Mouse (Mus musculus) skeletal muscle tissue, postnatal 0 days (tissue): ENCODE results near the gene Bmt2. TPM values are rescaled to one million over a fixed set of nuclear protein-coding genes. Genes with fewer than 3 reads are reported as not detected.

Source experiments
- polyA plus RNA-seq: library from polyadenylated mRNA; unstranded; fragments of >200 nt; fragmentation: Nextera tagmentation; extraction: Ambion mirVana; gene quantifications from 2 replicates; pipeline ENCODE4 v1.2.1, GENCODE M21; 2015

Bmt2 gene
- polyA plus RNA-seq: 6.0 and 7.4 TPM in 2 replicates

DNA sequence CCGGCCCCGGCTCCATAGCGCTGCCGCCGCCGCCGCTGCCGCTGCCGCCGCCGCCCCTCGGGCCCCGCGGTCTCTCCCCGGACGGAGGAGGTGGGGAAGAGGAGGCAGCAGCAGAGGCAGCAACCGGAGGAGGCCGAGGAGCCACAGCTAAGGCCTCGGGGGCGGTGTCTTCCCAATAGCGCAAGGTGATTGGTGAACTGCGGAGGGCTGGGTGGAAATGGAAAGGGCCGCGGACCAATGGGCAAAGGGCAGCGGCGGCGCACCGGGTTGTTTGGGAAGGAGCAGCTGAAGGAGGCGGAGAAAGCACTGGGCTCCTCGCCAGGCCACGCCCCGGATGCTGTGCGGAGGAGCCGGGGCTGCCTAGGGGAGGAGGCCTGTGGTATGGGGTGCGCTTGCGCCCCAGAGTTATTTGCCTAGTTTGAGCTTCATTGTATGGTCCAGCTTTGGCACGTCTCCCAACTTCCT lies at the start of gene Bmt2:
Gene Bmt2, minus strand, starts transcription at position 149 of the 465 bp plus-strand sequence.

DNA sequence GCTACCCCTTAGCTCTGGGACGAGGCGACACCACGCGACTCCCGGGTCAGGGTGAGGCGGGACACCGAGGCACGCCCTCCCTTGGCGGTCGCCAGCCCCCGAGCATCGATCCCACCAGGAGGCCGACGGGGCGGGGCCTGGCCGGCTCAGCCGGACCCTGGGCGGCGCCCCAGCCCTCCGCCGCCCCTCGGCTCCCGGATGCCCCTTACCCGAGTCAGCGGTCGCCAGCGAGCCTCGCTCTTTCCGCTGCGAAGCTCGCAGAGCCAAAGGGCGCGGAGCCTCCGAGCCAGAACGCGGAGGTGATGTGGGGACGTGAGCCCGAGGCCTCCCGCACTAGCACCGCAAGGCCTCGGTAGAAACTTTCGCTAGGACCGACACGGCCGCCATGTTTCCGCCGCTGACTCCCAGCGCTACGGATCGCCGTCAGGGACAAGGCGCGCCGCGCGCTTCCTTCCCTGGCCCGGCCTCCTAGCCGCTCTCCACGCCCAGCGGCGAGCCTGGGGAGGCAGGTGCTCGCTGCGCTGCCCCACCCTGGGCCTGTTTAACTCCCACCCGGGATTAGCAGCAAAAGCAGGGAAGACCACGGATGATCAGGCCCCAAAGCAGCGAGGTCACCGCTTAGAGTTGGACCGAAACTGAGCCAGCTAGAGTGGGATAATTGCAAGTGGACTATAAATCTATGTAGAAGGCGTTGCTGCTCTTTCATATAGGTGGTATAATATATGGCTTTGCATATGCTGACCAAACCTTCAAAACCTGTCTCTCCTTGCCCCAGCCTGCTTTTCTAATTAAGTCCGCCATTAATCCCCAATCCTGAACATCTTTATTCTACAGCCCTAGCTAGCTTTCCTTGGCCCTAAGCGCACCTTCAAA lies 69.9 kb downstream of the Bmt2 start, which contains the start of gene Tmem168:
Gene Tmem168, minus strand, starts transcription at position 480 of the 873 bp plus-strand sequence.

Other genes with a start within 250 kb of the Bmt2 start
- 20.3 and 21.1 TPM in 2 replicates for gene Tmem168, start 69.9 kb downstream of the Bmt2 start, polyA plus RNA-seq
- gene Gpr85, start 162.0 kb upstream of the Bmt2 start, polyA plus RNA-seq: 3.7 and 3.8 TPM in 2 replicates
- gene 2610001J05Rik, start 193.6 kb upstream of the Bmt2 start, polyA plus RNA-seq: 92.9 and 99.3 TPM in 2 replicates